Mouse (Mus musculus): Measurements from ENCODE around the gene Ctf2.

Ctf2 gene

GRCm38 (mm10) chr7:127686740-127687449, 45.1 kb downstream of the Ctf2 start:
- CTCF ChIA-PET: no interaction called here

DNA sequence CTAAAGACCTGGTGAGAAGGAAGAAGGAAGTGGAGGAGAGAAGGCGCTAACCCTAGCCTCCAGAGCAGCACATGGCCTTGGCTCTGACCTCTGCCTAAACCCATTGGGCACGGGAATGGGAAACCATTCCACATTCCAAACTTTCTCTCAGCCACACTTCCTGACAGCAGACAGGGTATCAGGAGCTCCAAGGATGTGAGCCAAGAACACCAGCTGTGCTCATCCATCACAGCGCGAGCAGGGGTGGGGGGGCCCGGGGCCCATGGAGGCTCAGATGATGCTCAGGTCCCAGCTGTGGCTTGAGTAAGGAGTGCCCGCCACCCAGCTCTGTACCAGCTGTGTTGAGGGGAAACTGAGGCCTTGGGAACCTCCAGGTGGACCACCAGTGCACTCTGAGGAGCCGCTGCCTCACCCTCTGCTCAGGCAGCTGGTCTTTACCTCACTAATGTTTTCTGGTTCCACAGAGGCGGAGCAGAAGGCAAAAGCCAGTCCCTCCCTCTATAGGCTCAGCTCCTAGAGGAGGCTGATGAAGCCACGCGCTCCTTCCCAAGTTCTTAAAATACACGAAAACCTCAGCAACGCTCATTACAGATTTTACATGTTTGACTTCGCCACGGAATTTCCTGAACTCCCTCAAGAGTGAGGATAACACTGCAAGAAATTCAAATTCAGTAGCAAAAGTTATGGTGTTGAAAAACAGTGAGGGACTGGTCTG, 46.5 kb downstream of the Ctf2 start:
- CTCF ChIA-PET: no interaction called here

- CTCF ChIA-PET: interaction anchor here (0.6 to 0.7 kb wide), 4 partner anchors 92 to 380 kb away, joined by 3 to 24 read pairs (median 6); no protein-coding TSS in a partner anchor
Observed at GRCm38 (mm10) chr7:127681888-127682553, 49.9 kb downstream of the Ctf2 start.

DNA sequence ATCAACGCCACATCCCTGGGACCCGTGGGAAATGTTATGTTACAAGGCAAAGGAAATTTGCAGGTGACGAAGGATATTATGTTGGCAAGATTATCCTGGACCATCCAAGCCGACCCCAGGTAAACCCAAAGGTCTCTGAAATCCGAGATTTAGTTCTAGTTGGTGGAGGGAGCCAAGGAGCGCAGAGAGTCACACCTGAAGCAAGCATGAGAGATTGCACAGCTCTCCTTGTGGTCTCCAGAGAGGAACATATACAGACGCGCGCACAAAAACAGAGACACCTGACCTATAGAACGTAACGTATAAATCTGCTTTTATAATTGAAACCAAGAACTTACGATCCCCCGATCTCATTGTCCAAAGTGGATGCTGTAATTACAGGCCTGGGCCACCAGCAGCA, 51.4 kb downstream of the Ctf2 start:
- CTCF ChIA-PET: interaction anchor here (0.7 kb wide), 1 partner anchor 22 kb away, joined by 3 read pairs; no protein-coding TSS in a partner anchor

- CTCF ChIA-PET: no interaction called here
Observed at GRCm38 (mm10) chr7:127678811-127679210, 53.2 kb downstream of the Ctf2 start.

- CTCF ChIA-PET: no interaction called here
Observed at GRCm38 (mm10) chr7:127677609-127678008, 54.4 kb downstream of the Ctf2 start.

- CTCF ChIA-PET: no interaction called here
Observed at GRCm38 (mm10) chr7:127677077-127677476, 54.9 kb downstream of the Ctf2 start.

- CTCF ChIA-PET: interaction anchor here (0.7 to 1.7 kb wide), 3 partner anchors 8 to 35 kb away, joined by 3 to 7 read pairs (median 3); no protein-coding TSS in a partner anchor
Observed at GRCm38 (mm10) chr7:127675391-127675811, 56.6 kb downstream of the Ctf2 start.

- CTCF ChIA-PET: interaction anchor here (0.5 to 1.7 kb wide), 4 partner anchors 9 to 35 kb away, joined by 3 to 7 read pairs (median 4); no protein-coding TSS in a partner anchor
Observed at GRCm38 (mm10) chr7:127674977-127675376, 57.0 kb downstream of the Ctf2 start.

- CTCF ChIA-PET: interaction anchor here (0.6 kb wide), 1 partner anchor 992 kb away, joined by 6 read pairs; no protein-coding TSS in a partner anchor
Observed at GRCm38 (mm10) chr7:127672776-127673175, 59.2 kb downstream of the Ctf2 start.

DNA sequence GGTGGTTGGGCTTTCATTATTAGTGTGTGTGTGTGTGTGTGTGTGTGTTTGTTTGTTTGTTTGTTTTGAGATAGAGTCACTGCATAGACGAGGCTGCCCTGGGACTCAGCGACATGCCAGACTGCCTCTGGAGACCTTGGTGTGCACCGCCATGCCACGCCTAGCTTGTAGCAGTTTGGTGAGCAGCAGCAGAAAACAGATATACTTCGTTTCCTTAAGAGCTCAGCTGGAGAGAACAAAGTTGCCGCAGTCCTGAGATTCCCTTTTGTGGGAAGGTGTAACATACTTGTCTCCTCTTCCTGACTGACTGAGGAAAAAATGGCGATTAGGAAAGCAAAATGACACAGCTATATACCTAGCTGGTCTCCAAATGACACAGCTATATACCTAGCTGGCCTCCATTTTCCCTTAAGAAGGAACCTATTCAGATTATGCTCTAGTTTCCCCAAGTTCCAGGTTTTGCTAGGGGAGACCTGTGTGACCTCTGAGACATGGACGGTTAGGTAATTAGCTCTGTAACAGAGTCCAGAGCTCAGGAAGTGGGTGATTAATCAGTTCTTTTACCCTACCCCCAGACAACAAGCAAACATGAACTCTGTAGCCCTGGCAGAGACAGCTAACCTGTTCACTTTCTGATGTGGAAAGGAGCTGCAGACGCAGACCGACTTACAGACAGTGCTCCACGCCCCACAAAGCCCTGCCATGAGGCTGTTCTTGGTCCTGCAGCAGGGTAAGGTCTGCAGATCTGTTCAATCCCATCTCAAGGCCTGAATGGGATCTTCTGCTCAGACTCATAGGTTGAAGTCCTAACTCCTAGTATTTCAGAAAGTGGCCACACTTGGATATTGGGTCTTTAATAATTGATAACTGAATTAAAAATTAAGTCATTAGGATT, 59.8 kb downstream of the Ctf2 start:
- CTCF ChIA-PET: interaction anchor here (0.6 kb wide), 1 partner anchor 992 kb away, joined by 6 read pairs; no protein-coding TSS in a partner anchor
